Mouse (Mus musculus) frontal cortex, postnatal 36 days (tissue): ENCODE data around the gene Akt2.

Source experiments
- DNase-seq, 2 experiments: peaks; one replicate each; pipeline ENCODE4 v3.0.0; 2022; ENCODE audit warnings: low spot score in 2 of 2

Akt2 gene

DNA sequence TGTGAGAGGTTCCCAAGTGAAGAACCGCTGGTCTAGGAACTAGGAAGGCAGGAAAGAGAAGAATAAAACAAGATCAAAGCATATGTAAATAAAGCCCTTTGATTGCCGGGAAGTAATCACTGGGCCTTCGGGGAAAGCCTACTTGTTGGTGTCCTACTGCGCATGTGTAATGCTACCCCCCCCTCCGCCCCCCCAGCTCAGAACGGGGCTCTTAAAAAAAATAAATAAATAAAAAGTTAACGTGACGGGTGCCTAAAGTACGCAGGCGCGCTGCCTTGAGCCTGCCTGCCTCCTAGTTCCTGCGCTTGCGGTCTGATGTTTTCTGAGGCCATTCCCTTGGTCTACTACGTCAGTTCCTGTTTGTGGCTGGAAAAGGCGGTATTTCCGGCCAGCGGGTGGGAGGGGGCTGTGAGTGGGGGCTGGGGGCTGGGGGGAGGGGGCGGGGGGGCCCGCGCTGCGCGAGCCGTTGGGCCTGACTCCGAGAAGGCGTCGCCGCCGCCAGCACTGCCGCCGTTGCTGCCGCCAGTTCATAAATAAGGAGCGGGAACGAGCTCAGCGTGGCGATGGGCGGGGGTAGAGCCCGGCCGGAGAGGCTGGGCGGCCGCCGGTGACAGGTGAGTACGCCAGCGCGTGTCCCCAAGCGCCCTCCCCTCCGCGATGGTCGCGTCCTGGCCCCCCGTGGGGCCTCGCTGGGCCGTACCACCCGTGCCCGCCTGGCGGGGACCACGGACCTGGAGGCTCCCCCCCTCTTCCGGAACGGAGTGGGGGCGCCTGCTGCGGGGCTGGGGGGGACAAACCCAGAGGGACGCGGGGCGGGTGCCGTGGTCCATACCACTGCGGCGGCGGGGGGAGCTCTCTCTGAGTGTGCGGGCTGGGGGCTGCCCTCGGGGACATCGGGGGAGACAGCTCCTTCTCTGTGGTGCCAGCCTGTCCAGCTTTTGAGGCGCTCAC, at the start of gene Akt2:
Gene Akt2 (plus strand): TSS at position 287 of the 951 bp plus-strand sequence.
- peak; percentile 92 for DNase-seq

- no peak for DNase-seq
These were observed 49.4 kb upstream of the Akt2 start for GRCm38 (mm10) chr7:27541922-27542321.

- peak; percentile 93 for DNase-seq
These were observed 48.8 kb upstream of the Akt2 start for GRCm38 (mm10) chr7:27542392-27543033.

DNA sequence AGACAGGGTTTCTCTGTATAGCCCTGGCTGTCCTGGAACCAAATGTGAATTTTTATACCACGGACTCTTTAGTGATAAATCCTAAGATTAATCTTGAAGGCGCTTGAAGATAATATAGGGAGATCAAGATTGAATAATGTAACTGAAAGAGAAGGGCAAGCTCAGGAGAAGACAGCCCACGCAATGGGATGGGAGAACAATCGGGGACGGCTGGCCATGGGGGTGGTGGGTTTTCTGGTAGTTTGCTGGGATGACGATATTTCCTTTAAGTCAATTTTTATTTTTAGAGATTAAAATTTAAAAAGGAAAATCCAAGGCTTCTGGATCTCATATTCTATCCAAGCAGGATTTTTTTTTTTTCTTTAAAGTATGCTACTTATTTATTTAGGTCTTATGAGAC, 48.3 kb upstream of the Akt2 start:
- DNase-seq, result no peak

DNA sequence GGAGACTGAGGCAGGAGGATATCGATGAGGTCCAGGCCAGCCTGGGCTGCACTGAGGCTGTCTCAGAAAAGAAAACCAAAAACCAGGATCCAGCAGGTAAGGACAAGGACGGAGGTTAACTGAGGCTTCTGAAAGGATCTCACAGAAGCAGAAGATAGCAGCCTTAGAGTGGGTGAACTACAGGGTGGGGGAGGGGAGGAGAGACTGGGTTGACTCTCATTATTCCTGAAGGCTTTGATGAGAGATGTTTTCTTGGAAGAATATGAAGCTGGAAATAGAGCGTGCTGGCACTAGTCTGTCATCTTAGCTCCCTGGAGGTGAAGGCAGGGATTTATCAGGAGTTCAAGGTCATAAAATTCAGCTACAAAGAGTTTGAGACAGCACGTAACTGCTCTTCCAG, 47.5 kb upstream of the Akt2 start:
- DNase-seq, result no peak

DNA sequence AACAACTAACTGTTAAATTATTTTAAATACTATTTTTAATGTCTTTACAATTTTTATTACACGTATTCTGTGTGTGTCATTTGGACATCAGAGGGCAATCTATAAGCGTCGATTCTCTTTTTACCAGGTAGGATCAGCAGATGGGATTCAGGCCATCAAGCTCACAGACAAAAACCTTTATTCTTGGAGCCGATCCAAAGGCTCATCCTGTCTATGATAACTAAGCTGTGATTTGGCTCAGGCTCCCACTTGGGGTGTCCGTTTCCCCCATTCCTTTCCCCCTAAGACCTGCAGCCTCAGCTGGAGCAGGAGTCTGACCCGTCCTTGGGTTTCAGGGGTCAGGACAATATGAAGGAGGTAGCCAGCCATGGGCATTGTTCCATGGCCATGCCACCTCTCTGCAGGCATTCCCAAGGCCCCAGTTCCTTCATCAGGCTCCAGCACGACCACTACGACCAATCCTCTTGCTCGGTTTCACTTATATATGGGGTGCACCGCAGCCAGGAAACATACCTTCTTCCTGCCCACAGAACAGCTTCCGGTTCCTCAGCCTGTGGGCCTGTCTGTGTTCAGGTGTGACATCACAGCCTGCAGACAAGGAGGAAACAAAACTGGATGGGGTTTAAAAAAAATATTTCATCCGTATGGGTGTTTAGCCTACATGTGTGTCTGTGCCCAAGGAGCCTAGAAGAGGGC, 46.5 kb upstream of the Akt2 start:
- DNase-seq, result no peak

GRCm38 (mm10) chr7:27549597-27549996, 41.8 kb upstream of the Akt2 start:
- DNase-seq, result no peak

- DNase-seq, result no peak
These were observed 39.3 kb upstream of the Akt2 start for GRCm38 (mm10) chr7:27552070-27552469.

GRCm38 (mm10) chr7:27552931-27553513, 38.3 kb upstream of the Akt2 start, which contains the start of the genes Pld3 and 2310022A10Rik:
Gene Pld3, minus strand, starts transcription at chr7:27553218.
Gene 2310022A10Rik, plus strand, starts transcription at chr7:27553233.
- DNase-seq, result peak; percentile 97

DNA sequence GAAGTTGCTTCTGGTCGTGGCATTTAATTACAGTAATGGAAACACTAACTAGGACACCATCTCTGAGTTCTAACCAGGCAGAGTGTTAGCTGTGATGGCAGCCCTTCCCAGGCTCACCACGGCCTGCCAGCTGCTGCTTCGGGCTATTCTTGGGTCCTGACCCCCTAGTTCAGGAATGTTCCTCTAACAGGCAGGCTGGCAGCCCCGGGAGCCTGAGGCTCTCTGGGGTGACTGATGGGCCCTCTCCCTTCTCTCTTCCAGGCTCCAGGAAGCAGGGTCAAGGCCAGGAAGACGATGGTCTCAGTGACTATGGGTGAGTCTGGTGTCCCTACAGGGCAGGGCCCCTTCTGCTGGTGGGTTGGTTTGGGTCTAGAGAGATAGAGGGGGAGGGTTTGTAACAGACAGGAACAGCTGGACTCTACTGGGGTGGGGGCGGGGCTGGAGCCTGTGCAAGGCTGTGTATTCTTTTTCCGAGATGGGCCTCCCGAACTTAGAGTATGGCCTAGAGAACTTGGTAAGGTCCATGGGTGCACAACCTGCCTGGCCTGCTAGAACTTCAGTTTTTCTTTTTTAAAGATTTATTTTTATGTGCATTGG, 31.0 kb upstream of the Akt2 start:
- no peak for DNase-seq

GRCm38 (mm10) chr7:27560978-27561377, 30.4 kb upstream of the Akt2 start:
- no peak for DNase-seq

GRCm38 (mm10) chr7:27569580-27570224, 21.6 kb upstream of the Akt2 start:
- DNase-seq, result no peak

GRCm38 (mm10) chr7:27572133-27572532, 19.2 kb upstream of the Akt2 start:
- DNase-seq, result no peak

DNA sequence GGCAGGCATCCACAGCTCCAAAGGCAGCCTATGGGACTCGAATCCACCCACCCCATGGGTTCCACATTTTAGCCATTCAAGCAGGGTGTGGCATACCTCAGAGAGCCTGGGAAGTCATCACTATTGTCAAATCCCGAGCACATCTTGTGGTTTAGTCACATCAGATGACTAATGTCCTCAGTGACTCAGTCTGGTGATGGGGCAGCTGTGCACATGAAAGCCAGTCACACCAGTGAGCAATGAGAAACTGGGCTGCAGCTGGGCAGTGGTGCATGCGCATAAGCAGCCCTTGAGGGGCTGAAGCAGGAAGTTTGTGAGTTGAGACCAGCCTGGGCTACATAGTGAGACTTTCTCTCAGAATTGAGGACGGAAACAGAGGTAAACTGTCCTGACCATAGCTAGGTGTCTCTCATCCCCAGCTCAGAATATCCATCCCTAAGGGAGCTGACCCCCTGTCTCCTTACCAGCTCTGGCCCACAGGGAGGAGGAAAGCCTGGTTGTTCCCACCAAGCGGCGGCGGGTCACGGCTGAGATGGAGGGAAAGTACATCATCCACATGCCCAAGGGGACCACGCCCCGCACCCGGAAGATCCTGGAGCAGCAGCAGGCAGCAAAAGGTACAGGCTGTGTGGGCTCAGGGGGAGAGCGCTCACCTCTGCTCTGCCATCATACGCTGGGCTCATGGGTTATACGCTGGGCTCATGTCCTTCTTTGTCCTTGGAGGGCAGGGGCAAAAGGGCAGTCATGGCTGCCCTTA, 17.1 kb upstream of the Akt2 start:
- no peak for DNase-seq

DNA sequence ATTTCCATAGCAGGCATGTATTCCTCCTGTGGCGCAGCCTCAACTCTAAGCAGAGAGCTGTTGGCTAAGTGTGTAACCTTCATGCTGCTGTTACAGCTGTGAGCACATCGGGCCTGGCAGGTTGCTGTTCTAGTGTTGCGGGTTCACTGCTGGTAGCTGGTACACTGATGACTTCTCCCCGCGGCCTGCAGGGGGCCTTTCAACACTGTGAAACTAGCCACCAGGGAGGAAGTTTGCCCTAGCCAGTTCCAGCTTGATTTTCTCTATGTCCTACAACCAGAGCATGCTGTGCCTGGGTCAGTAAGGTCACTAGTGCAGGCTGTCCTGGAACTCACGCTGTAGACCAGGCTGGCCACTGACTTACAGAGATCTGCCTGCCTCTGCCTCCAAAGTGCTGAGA, 14.4 kb upstream of the Akt2 start:
- peak in 1 of 2 experiments; percentile 35 for DNase-seq

DNA sequence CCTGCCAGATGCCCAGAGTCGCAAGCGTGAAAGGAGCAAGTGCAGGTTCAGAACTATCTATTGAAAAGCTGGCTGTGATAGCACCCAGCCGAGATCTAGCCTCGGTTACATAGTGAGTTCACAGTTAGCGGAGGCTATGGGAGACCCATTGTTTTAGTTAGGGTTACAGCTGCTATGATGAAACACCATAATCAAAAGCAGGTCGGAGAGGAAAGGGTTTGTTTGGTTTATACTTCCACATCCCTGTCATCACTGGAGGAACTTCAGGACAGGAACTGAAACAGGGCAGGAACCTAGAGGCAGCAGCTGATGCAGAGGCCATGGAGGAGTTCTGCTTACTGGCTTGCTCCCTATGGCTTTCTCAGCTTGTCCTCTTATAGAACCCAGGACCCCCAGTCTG, 13.8 kb upstream of the Akt2 start:
- DNase-seq, result no peak

- DNase-seq, result no peak
These were observed 12.9 kb upstream of the Akt2 start for GRCm38 (mm10) chr7:27578465-27578864.

GRCm38 (mm10) chr7:27580380-27581174, 10.8 kb upstream of the Akt2 start:
- no peak for DNase-seq

GRCm38 (mm10) chr7:27586861-27587260, 4.5 kb upstream of the Akt2 start:
- DNase-seq, result no peak
